Mouse (Mus musculus) spleen, postnatal 36 days (tissue): ENCODE measurements around the gene Prss2.
"Not testable (repeated sequence)": the region's sequence is repeated elsewhere in the genome, so short reads cannot be mapped to it uniquely, and the experiment has no call there.

Experiments
- DNase-seq, 2 experiments: peaks; one replicate each; pipeline ENCODE4 v3.0.0; 2022; ENCODE audit warnings: low spot score in 2 of 2, mixed read lengths in 1 of 2

Gene Prss2

DNA sequence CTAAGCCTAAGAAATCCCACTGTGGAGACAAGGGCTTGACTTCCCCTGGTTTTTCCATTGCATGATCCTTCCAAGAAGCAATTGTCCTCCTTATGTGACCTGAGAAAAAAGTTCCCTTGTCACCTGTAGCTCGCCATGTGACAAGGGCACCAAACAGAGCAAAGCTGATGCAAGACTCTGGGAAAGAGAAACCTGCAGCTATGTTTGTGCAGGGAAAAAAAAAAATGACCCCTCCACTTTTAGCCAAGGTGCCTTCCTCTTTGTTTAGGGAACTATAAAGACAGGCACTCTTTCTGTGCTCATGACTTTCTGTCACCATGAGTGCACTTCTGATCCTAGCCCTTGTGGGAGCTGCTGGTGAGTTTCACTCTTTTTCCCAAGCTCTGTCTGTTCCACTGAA lies at the start of gene Prss2:
Prss2 (plus strand) TSS at position 301 of the 400 bp plus-strand sequence.
- no peak for DNase-seq

- no peak for DNase-seq
These were observed 22.2 kb upstream of the Prss2 start for GRCm38 (mm10) chr6:41499374-41499773.

GRCm38 (mm10) chr6:41504915-41505314 lies 16.7 kb upstream of the Prss2 start:
- DNase-seq = no peak

DNA sequence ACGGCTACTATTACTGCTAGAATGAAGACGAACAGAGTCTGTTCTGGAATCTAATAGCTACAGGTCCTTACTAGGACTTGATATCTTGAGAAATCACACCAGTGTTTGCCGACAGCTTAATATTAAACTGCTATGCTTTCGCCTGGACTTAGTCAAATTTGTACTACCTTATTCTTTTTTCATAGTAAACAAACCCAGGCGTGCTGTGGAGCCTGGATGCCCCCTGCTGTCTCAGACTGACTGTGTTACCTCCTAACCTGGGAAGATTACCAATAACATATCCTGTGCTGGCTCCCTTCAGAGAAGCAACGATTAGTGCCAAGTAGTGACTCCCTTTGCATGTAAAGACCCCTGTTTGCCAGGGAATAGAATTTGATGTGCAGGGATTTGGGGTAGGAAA lies 16.3 kb upstream of the Prss2 start:
- no peak for DNase-seq

DNA sequence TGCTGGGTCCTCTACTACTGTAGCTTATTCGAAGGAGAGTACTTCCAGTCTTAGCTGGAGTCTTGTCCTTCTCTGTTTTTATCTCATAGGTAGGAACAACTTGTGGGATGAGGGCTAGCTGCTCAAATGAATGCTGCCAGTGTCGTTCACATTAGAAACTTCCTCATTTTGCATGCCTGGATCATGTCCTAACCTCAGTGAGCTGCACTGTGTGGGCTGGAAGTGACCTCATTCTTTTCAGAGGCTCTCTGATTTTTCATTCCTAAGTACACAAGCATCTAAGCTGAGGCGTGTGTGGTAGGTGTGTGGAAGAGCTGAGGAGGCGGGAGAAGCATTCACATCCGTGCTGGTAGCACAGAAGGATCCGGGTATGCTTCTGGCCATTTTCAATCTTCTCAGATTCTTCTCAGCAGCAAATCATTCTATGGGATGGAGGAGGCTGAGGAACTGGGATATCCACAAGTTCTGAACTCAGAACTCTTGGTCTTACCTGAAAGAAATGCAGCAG lies 3.5 kb upstream of the Prss2 start:
- no peak for DNase-seq

- no peak for DNase-seq
These were observed 4.9 kb downstream of the Prss2 start for GRCm38 (mm10) chr6:41526453-41526852.

DNA sequence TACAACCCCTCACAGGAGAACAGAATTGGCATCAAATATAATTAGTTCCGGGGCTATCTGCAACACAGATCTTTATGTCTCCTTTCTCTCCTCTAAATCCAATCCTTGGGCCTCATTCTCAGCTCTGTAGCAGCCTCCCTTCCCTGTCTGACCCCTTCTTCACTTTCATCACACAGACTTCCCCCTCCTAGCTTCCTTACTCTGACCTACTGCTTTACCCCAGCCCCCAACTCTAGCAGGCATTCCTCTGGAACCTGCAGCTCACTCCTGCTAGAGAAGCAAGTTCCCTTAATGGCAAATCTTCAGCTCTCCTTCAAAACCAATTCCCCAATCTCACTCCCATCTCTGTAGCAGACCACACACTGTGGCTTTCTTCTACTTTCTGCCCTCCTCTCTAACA lies 5.8 kb downstream of the Prss2 start:
- DNase-seq = no peak

DNA sequence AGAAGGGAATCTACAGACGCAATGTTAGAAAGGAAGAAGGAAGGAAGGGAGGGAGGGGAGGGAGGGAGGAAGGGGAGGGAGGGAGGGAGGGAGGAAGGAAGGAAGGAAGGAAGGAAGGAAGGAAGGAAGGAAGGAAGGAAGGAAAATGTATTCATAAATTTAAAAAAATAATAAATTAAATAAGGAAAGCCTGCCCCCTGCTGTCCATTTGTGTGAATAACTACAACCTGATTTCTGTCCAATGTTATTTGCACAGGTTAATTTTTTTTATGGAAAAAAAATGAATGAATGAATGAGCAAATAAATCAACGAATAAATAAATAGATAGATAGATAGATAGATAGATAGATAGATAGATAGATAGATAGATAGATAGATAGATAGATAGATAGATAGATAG lies 8.4 kb downstream of the Prss2 start:
- not testable (repeated sequence) for DNase-seq

- no peak for DNase-seq
These were observed 10.6 kb downstream of the Prss2 start for GRCm38 (mm10) chr6:41532181-41532580.

DNA sequence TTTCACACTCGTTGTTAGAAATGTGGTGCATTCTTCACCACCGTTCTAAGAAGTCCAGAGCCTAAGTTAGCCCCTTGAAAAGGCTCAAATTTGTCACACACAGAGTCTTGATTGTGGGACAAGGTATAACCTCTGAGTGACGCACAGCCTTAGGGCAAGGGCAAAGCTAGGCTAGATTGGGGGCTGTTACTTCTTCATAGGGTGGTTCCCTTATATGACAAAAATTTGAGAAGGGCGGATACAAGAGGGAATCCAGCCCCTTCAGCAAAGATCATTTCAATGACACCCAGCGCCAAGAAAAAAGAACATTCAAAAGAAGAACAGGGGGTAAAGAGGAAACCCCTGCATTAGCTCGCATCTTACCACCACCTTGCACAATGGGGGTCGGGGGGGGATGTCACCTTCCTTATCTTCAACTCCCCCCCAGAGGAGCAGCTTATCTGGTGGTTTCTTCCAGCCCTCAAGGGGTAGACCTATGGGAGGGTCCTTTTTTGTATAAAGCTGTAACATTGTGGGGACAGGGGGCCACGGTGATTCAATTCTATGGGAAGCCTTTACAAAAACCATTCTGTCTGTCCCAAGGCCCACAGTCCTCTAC lies 11.2 kb downstream of the Prss2 start:
- DNase-seq = no peak

DNA sequence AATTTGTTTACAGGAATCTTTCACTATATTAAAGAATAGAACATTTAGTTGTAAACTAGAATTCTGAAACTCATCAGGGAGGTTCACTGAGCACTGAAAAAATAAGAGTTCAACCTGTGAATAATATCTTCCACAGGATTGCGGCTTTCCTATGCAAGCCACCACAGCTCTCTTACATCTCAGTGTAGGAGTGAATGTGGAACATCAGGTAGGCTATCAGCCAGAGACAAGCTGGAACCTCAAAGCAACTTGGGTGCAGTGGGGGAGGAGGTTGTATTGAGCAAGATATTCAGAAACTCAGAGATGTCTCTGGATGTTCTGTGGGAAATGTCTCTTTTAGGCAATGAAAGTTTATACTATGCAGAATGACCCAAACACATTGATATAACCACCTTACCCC lies 15.8 kb downstream of the Prss2 start:
- no peak for DNase-seq

- not testable (repeated sequence) for DNase-seq
These were observed 16.7 kb downstream of the Prss2 start for GRCm38 (mm10) chr6:41538296-41538695.

- DNase-seq = no peak
These were observed 19.2 kb downstream of the Prss2 start for GRCm38 (mm10) chr6:41540746-41541145.

DNA sequence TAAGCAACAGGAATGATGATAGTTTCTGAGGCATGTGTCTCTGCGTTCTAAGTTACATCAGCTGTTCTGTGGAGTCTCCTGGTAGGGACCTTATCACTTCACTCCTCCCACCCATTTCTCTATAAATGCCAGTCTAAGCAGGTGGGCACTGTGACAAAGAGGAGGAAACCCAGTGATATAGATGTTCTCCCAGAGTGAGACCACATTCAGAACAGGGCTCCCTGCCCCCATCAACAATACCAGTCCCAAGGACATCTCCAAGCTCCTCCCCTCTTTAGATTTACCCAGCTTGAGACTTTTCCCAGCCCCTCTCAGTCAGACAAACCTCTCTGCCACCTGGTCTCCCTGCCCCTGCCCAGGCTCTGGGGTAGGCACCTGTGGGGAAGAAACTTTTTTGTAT lies 20.2 kb downstream of the Prss2 start:
- DNase-seq = peak; percentile 13 to 31

DNA sequence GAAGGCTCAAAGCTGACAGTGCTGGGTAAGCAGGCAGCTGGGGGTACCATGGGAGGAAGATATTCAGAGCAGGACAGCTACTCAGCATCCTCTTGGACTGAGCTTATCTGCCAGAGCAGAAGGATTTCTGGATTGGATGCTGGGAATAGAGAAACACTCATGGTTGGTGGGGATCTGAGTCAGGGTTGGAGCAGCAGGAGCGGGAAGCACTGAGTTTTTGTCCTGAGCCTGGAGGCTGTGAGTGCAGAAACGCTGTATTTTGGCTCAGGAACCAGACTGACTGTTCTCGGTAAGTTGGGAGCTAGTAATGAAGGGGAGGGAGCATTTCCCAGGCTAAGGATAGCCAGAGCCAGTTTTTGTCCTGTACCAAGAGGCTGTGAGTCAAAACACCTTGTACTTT lies 21.4 kb downstream of the Prss2 start:
- DNase-seq = no peak

DNA sequence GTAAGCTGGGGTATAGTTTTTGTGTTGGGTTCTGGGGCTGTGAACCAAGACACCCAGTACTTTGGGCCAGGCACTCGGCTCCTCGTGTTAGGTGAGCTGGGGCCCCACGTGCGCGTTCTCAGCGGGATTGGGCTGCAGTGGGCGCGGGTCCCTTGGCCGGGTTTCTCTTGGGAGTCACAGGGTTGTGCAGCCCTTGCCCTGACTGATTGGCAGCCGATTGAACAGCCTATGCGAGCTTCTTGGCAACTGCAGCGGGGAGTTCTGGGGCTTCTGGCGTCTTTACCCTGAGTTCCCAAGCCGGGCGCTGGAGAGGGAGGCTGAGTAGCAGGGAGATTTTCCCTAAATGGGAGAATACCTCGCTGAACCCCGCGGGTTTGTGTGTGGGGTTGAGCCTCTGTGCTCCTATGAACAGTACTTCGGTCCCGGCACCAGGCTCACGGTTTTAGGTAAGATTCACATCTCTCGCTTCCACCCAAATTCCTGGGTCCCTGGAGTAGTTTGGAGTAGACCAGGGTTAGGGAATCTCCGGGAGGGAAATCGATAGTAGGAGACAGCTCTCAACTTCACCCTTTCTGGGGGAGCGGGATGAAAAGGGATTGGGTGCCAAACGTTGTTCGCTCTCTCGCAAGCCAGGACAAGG lies 21.9 kb downstream of the Prss2 start:
- no peak for DNase-seq

- DNase-seq = no peak
These were observed 22.9 kb downstream of the Prss2 start for GRCm38 (mm10) chr6:41544381-41544924.

DNA sequence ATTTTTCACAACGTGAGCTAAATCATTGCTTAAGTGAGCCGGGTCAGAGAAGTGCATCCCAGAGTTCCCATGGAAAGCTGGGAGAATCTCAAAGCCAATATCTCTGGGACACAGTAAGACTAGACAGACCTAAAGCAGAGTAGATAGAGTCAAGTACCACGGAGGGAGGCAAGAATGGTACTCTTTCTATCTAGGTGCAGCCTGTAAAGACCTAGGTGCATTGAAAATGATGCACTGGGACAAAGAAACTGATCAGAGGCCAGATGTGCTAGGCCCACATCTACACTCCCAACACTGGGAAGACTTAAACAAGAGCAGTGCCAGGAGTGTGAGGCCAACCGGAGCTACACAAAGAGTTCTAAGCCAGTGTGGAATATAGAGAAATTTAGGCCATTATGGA lies 23.7 kb downstream of the Prss2 start:
- no peak for DNase-seq

DNA sequence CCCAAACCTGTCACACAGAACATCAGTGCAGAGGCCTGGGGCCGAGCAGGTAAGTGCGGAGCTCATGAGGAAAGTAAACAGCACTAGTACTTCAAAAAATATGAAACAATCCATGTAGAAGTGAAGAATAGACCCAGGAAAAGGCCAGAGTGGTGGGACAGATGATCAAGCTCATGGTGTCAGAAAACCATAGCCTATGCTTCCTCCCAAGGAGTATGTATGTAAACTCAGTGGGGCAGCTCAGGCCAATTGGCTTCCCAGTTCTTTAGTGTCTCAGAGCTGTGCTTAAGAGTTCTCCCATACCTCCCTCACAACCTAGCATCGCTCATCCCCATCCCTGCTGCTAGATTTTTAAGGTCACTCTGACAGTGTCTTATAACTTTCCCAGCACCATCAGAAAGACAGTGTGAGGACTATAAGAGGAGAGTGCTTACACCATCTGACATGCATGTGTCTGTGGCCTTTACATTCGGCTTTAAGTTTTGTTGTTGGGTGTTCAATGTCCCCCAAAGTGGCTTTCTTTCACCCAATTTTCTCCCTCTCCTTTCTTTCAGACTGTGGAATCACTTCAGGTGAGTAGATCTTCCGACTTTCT lies 25.6 kb downstream of the Prss2 start:
- no peak for DNase-seq

DNA sequence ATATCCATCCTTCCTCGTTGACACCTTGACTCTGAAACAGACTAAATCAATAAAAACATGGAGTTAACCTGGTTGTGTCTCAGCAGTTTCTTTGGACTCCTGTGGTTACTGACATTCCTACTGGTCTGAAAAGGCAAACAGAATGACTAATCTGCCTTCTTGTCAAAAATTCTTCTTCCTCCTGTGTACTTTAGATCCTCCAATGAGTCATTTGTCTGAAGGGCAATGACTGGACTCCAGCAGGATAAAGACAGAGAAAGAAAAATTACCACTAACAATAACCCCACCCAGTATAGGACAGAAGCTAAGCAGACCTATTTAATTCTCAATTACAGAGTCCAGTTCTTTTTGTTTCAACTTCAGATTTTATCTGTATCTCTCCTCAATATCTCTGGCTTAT lies 26.7 kb downstream of the Prss2 start:
- no peak for DNase-seq

DNA sequence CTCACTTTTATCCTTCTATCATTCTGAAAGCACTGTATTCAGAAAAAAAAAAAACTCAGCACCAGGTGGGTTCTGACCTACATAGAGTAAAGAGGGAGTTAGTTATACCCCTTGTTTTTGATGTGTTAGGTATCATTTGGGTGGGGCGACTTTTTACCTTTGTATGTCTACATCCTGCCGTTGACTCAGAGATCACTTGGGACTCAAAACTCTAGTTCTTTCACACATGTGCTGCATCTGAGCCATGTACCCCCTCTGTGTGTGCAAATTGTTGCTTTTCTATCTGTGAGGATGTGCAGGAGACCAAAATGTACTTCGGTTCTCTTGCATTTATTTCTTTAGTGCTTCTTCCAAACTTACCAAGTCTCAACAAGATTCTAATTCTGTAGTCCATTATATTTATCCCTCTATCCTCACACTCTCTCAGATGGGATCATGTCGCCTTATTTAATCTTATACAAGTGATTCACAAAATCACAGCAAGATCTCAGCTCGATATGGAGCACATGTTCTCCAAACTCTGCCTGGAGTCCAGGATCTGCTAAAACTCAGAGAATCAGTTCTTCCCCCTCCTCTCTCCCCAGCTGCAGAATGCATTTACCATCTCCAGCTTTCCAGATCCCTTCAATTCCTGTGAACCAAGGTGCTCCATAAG lies 31.9 kb downstream of the Prss2 start:
- DNase-seq = peak; percentile 33 to 43
